Mouse (Mus musculus) spleen, adult 2 months (tissue): ENCODE results near the gene Creb3.

Experiments
- CTCF ChIP-seq: fragments of 200-500 bp; IDR thresholded peaks from 2 replicates; pipeline ENCODE4 v1.5.1; 2011; ENCODE audit warnings: mild to moderate bottlenecking, inconsistent platforms; ENCODE audit not compliant: insufficient read depth, insufficient read length, insufficient replicate concordance; ENCODE audit errors: extremely low read depth
- POLR2A ChIP-seq: fragments of 200-500 bp; IDR thresholded peaks from 2 replicates; pipeline ENCODE4 v1.6.1; 2011; ENCODE audit warnings: low read depth, low read length, inconsistent platforms

- TF ChIP-seq POLR2A: no peak
- no peak for TF ChIP-seq CTCF
Observed at GRCm38 (mm10) chr4:43598200-43598599, 36.1 kb downstream of the Creb3 start.
